Mouse (Mus musculus): ENCODE data around the gene Pde1a. TPM values are rescaled to one million over a fixed set of nuclear protein-coding genes. Genes with fewer than 3 reads are reported as not detected.

Gene Pde1a
- polyA plus RNA-seq, 1 experiment from 2014 or later = 10.7 TPM

GRCm38 (mm10) chr2:80080090-80080821 lies 49.0 kb downstream of the Pde1a start:
- H3K9me3 ChIP-seq (replicated peaks) = no peaks in the 10 kb centered on the region
- no peak overlapping the region for H3K4me2 ChIP-seq
- no peaks in the 10 kb centered on the region for H3K36me3 ChIP-seq
- WGBS (ENCODE audit: insufficient replicate concordance) = 71% methylated on average over 9 of the region's 9 CpGs
- H3K27me3 ChIP-seq (replicated peaks) = no peaks in the 10 kb centered on the region
- H3K4me1 ChIP-seq = no peaks in the 10 kb centered on the region
- no peak for ATAC-seq
- no peak overlapping the region for H3K27ac ChIP-seq
- H3K9ac ChIP-seq = no peak overlapping the region
- H3K4me3 ChIP-seq = no peak overlapping the region

- ATAC-seq = no peak
- no peaks in the 10 kb centered on the region for H3K27me3 ChIP-seq (replicated peaks)
- H3K9ac ChIP-seq = no peak overlapping the region
- H3K9me3 ChIP-seq (replicated peaks) = no peaks in the 10 kb centered on the region
- H3K27ac ChIP-seq = no peak overlapping the region
- no peak overlapping the region for H3K4me2 ChIP-seq
- H3K4me1 ChIP-seq = no peaks in the 10 kb centered on the region
- 61% methylated on average over 4 of the region's 4 CpGs for WGBS (ENCODE audit: insufficient replicate concordance)
- H3K36me3 ChIP-seq = no peaks in the 10 kb centered on the region
- H3K4me3 ChIP-seq = no peak overlapping the region
Measured at GRCm38 (mm10) chr2:80079618-80080017, 49.6 kb downstream of the Pde1a start.

GRCm38 (mm10) chr2:80076323-80076722 lies 52.9 kb downstream of the Pde1a start:
- Histone ChIP-seq H3K36me3 (no peaks in the 10 kb centered on the region), H3K27ac (no peak overlapping the region), H3K4me3 (no peak overlapping the region), H3K9ac (no peak overlapping the region), H3K27me3 (replicated peaks) (no peaks in the 10 kb centered on the region), H3K4me1 (no peaks in the 10 kb centered on the region), H3K4me2 (no peak overlapping the region), H3K9me3 (replicated peaks) (no peaks in the 10 kb centered on the region)
- 72% methylated on average over 4 of the region's 4 CpGs for WGBS (ENCODE audit: insufficient replicate concordance)
- ATAC-seq = no peak

GRCm38 (mm10) chr2:80074531-80074930 lies 54.7 kb downstream of the Pde1a start:
- H3K4me3 ChIP-seq = no peak overlapping the region

GRCm38 (mm10) chr2:80074046-80074445 lies 55.2 kb downstream of the Pde1a start:
- no peak for ATAC-seq
- WGBS (ENCODE audit: insufficient replicate concordance) = 37% methylated on average over 5 of the region's 5 CpGs
- no peaks in the 10 kb centered on the region for H3K4me1 ChIP-seq

More at GRCm38 (mm10) chr2:80074531-80074930, 54.7 kb downstream of the Pde1a start:
- no peak overlapping the region for H3K27ac ChIP-seq
- no peaks in the 10 kb centered on the region for H3K27me3 ChIP-seq (replicated peaks)
- H3K9ac ChIP-seq = no peak overlapping the region
- 74% methylated on average over 2 of the region's 2 CpGs for WGBS (ENCODE audit: insufficient replicate concordance)
- H3K9me3 ChIP-seq (replicated peaks) = no peaks in the 10 kb centered on the region
- no peaks in the 10 kb centered on the region for H3K4me1 ChIP-seq
- no peak for ATAC-seq
- no peak overlapping the region for H3K4me2 ChIP-seq
- no peaks in the 10 kb centered on the region for H3K36me3 ChIP-seq

GRCm38 (mm10) chr2:80073426-80073825 lies 55.8 kb downstream of the Pde1a start:
- Histone ChIP-seq H3K4me2 (no peak overlapping the region), H3K36me3 (no peaks in the 10 kb centered on the region), H3K4me1 (no peaks in the 10 kb centered on the region), H3K9ac (no peak overlapping the region), H3K9me3 (replicated peaks) (no peaks in the 10 kb centered on the region), H3K4me3 (no peak overlapping the region), H3K27ac (no peak overlapping the region), H3K27me3 (replicated peaks) (no peaks in the 10 kb centered on the region)
- WGBS (ENCODE audit: insufficient replicate concordance) = 53% methylated on average over 2 of the region's 2 CpGs
- no peak for ATAC-seq

More at GRCm38 (mm10) chr2:80074046-80074445, 55.2 kb downstream of the Pde1a start:
- Histone ChIP-seq H3K9me3 (replicated peaks) (no peaks in the 10 kb centered on the region), H3K4me3 (no peak overlapping the region), H3K4me2 (no peak overlapping the region), H3K27ac (no peak overlapping the region), H3K9ac (no peak overlapping the region), H3K27me3 (replicated peaks) (no peaks in the 10 kb centered on the region), H3K36me3 (no peaks in the 10 kb centered on the region)

- Histone ChIP-seq H3K36me3 (no peaks in the 10 kb centered on the region), H3K27ac (no peak overlapping the region), H3K27me3 (replicated peaks) (no peaks in the 10 kb centered on the region), H3K9ac (no peak overlapping the region), H3K9me3 (replicated peaks) (no peaks in the 10 kb centered on the region), H3K4me1 (no peaks in the 10 kb centered on the region), H3K4me2 (no peak overlapping the region), H3K4me3 (no peak overlapping the region)
- no peak for ATAC-seq
- 60% methylated on average over 3 of the region's 3 CpGs for WGBS (ENCODE audit: insufficient replicate concordance)
Measured at GRCm38 (mm10) chr2:80069745-80070144, 59.5 kb downstream of the Pde1a start.

- no peaks in the 10 kb centered on the region for H3K27me3 ChIP-seq (replicated peaks)
- H3K36me3 ChIP-seq = no peaks in the 10 kb centered on the region
- no peaks in the 10 kb centered on the region for H3K9me3 ChIP-seq (replicated peaks)
- no peak overlapping the region for H3K9ac ChIP-seq
- WGBS (ENCODE audit: insufficient replicate concordance) = 71% methylated on average over 4 of the region's 4 CpGs
- H3K4me1 ChIP-seq = no peaks in the 10 kb centered on the region
- no peak overlapping the region for H3K4me3 ChIP-seq
- no peak overlapping the region for H3K27ac ChIP-seq
- no peak overlapping the region for H3K4me2 ChIP-seq
- no peak for ATAC-seq
Measured at GRCm38 (mm10) chr2:80066449-80066848, 62.8 kb downstream of the Pde1a start.

- Histone ChIP-seq H3K36me3 (no peaks in the 10 kb centered on the region), H3K27me3 (replicated peaks) (no peaks in the 10 kb centered on the region), H3K9me3 (replicated peaks) (no peaks in the 10 kb centered on the region), H3K4me2 (no peak overlapping the region), H3K9ac (no peak overlapping the region), H3K4me1 (no peaks in the 10 kb centered on the region), H3K4me3 (no peak overlapping the region), H3K27ac (no peak overlapping the region)
- no peak for ATAC-seq
Measured at GRCm38 (mm10) chr2:80056062-80056461, 73.2 kb downstream of the Pde1a start.

- 47% methylated on average over 3 of the region's 3 CpGs for WGBS (ENCODE audit: insufficient replicate concordance)
- H3K9ac ChIP-seq = no peak overlapping the region
- no peak for ATAC-seq
- H3K36me3 ChIP-seq = no peaks in the 10 kb centered on the region
- no peaks in the 10 kb centered on the region for H3K27me3 ChIP-seq (replicated peaks)
- no peak overlapping the region for H3K4me3 ChIP-seq
- H3K27ac ChIP-seq = no peak overlapping the region
- no peak overlapping the region for H3K4me2 ChIP-seq
- H3K4me1 ChIP-seq = no peaks in the 10 kb centered on the region
- H3K9me3 ChIP-seq (replicated peaks) = no peaks in the 10 kb centered on the region
Measured at GRCm38 (mm10) chr2:80054042-80054441, 75.2 kb downstream of the Pde1a start.

- H3K4me1 ChIP-seq = no peaks in the 10 kb centered on the region
- H3K4me3 ChIP-seq = no peak overlapping the region
- ATAC-seq = no peak
- H3K27ac ChIP-seq = no peak overlapping the region
- no peak overlapping the region for H3K4me2 ChIP-seq
- no peaks in the 10 kb centered on the region for H3K36me3 ChIP-seq
- WGBS (ENCODE audit: insufficient replicate concordance) = 56% methylated on average over 4 of the region's 4 CpGs
- H3K9ac ChIP-seq = no peak overlapping the region
- no peaks in the 10 kb centered on the region for H3K9me3 ChIP-seq (replicated peaks)
- H3K27me3 ChIP-seq (replicated peaks) = no peaks in the 10 kb centered on the region
Measured at GRCm38 (mm10) chr2:80046751-80047513, 82.3 kb downstream of the Pde1a start.

- no peaks in the 10 kb centered on the region for H3K36me3 ChIP-seq
- no peak overlapping the region for H3K4me2 ChIP-seq
- H3K9ac ChIP-seq = no peak overlapping the region
- H3K27ac ChIP-seq = no peak overlapping the region
- no peak for ATAC-seq
- 47% methylated on average over 10 of the region's 10 CpGs for WGBS (ENCODE audit: insufficient replicate concordance)
- H3K27me3 ChIP-seq (replicated peaks) = no peaks in the 10 kb centered on the region
- H3K4me3 ChIP-seq = peak overlapping the region; percentile 23; the same call in 1 of the 2 replicates
- H3K4me1 ChIP-seq = no peaks in the 10 kb centered on the region
- no peaks in the 10 kb centered on the region for H3K9me3 ChIP-seq (replicated peaks)
Measured at GRCm38 (mm10) chr2:80038642-80039445, 90.4 kb downstream of the Pde1a start.

All from liver, embryonic 12.5 days (tissue).